Mouse (Mus musculus) spleen, adult 2 months (tissue): ENCODE data around the gene Tpst2. TPM values are rescaled to one million over a fixed set of nuclear protein-coding genes. Genes with fewer than 3 reads are reported as not detected.

Source experiments
- DNase-seq, 2 experiments: peaks; one replicate each; pipeline versions ENCODE4 v3.0.0 to v3.0.0-alpha.2; 2012 to 2021; ENCODE audit warnings: low spot score in 2 of 2, low read depth in 1 of 2
- H3K27ac ChIP-seq: fragments of 200-500 bp; 2 replicates; pipeline ENCODE4 v1.5.1; 2012; ENCODE audit warnings: low read length, inconsistent platforms; ENCODE audit not compliant: insufficient read depth
- H3K27me3 ChIP-seq: fragments of 200-500 bp; 2 replicates; pipeline ENCODE4 v1.6.1; 2012; ENCODE audit warnings: mild to moderate bottlenecking, moderate library complexity, low read length, inconsistent platforms; ENCODE audit not compliant: control insufficient read depth, insufficient read depth
- H3K36me3 ChIP-seq: fragments of 200-500 bp; 2 replicates; pipeline ENCODE4 v1.6.1; 2012; ENCODE audit warnings: mild to moderate bottlenecking, low read length, inconsistent platforms; ENCODE audit not compliant: control insufficient read depth, insufficient read depth
- H3K4me1 ChIP-seq: fragments of 200-500 bp; 2 replicates; pipeline ENCODE4 v1.6.1; 2011; ENCODE audit warnings: inconsistent platforms; ENCODE audit not compliant: control insufficient read depth, insufficient read depth, insufficient read length
- H3K4me3 ChIP-seq: fragments of 200-500 bp; 2 replicates; pipeline ENCODE4 v1.5.1; 2011; ENCODE audit warnings: mild to moderate bottlenecking, inconsistent platforms; ENCODE audit not compliant: insufficient read depth, insufficient read length; ENCODE audit errors: extremely low read depth
- CTCF ChIP-seq: fragments of 200-500 bp; IDR thresholded peaks from 2 replicates; pipeline ENCODE4 v1.5.1; 2011; ENCODE audit warnings: mild to moderate bottlenecking, inconsistent platforms; ENCODE audit not compliant: insufficient read depth, insufficient read length, insufficient replicate concordance; ENCODE audit errors: extremely low read depth
- POLR2A ChIP-seq: fragments of 200-500 bp; IDR thresholded peaks from 2 replicates; pipeline ENCODE4 v1.6.1; 2011; ENCODE audit warnings: low read depth, low read length, inconsistent platforms
- WGBS: fragments of 180-500 bp; shearing (Covaris S2); methylation state at CpG from one replicate; pipeline ENCODE4 v1.1.7; 2018; 5-methylcytosine and 5-hydroxymethylcytosine counted together
- polyA plus RNA-seq: library from polyadenylated mRNA; depleted of rRNA; stranded (reverse); fragments of >200 nt; gene quantifications from 2 replicates; pipeline ENCODE4 v1.2.3, GENCODE M21; 2012

Gene Tpst2
- polyA plus RNA-seq, 1 experiment, result 102 TPM

DNA sequence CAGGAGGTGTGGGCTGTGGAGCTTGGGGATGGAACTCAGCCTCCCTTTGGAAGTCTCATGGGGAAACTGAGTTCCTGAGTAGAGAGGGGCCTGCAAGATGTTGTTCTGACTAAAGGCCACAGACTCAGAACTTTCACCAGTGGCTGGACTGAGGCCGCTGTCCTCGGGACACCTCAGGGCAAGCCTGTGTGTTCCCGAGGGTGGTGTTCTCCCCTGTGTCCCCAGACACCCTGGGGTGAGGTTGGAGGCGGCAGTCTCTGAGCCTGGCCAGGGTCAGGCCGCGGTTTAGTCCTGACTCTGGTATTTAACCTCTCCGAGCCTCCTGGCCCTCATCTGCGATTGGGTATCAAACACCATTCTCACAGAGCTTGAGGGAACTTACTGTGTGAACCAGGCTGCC lies 19.1 kb downstream of the Tpst2 start:
- H3K36me3 ChIP-seq, result no peaks in the 10 kb centered on the region
- H3K4me3 ChIP-seq, result no peak overlapping the region
- 86% methylated on average over 8 of the region's 8 CpGs for WGBS
- H3K27ac ChIP-seq, result no peak overlapping the region
- H3K4me1 ChIP-seq, result peaks cover 68% of the 10 kb centered on the region
- TF ChIP-seq POLR2A, result no peak
- no peak for TF ChIP-seq CTCF
- no peaks in the 10 kb centered on the region for H3K27me3 ChIP-seq
- DNase-seq, result no peak

DNA sequence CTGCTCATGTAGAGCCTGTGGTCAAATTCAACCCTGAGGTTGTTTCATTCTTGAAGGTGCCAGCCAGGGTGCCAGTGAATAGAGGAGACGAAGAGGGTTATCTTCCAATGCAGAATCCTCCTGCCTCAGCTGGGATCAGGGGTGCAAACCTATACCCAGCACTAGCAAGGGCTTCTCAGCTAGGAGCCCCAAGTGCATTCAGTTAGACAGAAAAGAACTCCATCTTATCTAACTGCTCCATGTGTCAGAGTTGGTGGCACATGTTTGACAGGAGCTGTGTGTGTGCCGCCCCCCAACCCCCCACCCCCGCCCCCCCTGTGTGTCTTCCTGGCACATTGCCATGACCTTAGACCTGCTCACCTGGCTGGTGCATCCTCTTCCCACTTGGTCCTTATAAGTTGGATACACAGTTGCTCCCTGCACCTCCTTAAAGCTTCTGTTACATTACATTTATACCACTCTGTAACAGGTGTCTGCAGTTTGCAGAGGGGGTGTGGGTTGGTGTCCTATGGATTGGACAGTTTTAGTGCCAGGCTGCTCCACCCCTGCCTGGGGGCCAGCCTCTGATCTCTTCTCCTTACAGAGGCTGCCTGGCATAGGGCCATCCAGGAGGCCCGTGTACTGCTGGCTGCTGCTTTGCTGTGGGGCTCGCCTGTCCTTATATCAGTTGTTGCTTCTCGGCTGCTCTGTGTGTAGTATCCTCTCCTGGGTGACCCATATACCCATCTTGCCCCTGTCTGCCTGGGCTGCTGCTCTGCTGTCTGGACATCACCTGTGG lies 20.1 kb downstream of the Tpst2 start:
- TF ChIP-seq POLR2A, result no peak
- no peak for TF ChIP-seq CTCF
- H3K4me3 ChIP-seq, result no peak overlapping the region

DNA sequence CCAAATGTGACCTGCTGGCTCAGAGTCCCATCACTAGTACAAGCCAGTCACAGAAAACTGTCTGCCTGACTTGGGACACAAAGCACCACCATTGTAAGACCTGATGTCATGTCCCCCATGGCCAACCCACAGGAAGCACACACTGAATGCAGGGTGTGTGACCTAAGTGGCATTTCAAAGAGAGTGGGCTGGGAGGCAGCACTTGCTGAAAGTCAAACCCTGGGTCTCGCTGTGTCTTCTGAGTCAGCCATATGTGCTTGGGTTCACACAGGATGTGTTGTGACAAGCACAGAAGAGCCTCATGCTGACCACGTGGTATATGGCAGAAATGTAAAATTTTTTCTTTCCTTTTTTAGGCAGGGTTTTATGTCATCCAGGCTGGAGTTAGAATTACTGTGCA lies 20.8 kb downstream of the Tpst2 start:
- Histone ChIP-seq H3K27me3 (no peaks in the 10 kb centered on the region), H3K36me3 (no peaks in the 10 kb centered on the region), H3K27ac (peak overlapping the region; percentile 65), H3K4me3 (no peak overlapping the region), H3K4me1 (peaks cover 59% of the 10 kb centered on the region)
- peak in 1 of 2 experiments; percentile 51 for DNase-seq
- no peak for TF ChIP-seq POLR2A
- TF ChIP-seq CTCF, result no peak
- 15% methylated on average over 2 of the region's 2 CpGs for WGBS

More for the DNA sequence above, 20.1 kb downstream of the Tpst2 start:
- Histone ChIP-seq H3K27ac (peak overlapping the region; percentile 65), H3K4me1 (peaks cover 65% of the 10 kb centered on the region), H3K27me3 (no peaks in the 10 kb centered on the region), H3K36me3 (no peaks in the 10 kb centered on the region)
- 37% methylated on average over 6 of the region's 6 CpGs for WGBS
- no peak for DNase-seq

DNA sequence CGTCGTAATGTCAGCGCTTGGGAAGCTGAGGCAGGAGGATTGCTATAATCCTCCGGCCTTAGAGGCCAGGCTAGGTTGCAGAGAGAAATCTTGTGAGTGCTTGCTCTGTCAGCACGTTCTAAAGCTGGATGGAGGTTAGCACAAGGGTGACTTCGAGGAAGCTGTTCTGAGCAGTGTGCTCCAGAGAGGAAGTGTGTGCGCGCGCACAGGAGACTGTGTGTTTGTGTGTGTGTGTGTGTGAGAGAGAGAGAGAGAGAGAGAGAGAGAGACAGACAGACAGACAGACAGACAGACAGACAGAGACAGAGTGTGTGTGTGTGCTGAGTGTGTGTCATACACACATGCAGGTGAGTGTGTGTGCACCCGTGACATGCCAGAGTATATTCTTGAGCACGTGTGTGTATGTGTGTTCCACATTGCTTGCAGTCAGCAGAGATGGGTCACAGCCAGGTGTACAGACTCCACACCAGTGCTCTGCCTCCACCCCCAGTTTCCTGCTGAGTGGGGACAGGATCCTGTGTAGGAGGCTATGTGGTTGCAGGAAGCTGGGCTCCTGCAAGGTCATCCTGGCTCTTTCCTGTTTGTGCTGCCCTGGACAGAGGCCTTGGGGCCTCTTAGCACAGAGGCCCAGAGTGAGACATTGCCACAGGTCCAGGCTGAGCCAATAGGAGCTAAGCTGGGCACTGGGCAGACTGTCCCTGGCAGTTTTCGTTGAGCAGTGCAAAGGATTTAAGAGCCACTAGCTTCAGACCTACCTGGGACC lies 21.9 kb downstream of the Tpst2 start:
- WGBS, result 35% methylated on average over 12 of the region's 12 CpGs

DNA sequence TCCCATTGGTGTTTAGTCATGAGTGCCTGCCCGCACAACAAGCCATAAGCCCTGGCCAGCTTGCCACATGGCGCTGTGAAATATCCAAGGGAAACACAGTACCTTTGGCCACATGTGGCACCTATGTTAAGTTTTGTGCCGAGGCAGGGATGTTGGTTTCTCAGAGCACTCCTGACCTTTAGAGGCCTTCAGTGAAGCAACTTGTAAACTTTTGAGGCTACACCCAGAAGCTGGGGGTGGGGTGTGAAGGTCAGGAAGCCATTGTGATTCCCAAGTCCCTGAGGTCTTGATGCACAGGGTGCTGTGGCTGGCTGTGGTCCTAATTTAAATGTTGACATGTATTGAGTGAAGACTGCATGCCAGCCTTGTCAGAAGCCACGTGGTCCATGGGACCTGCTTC lies 22.9 kb downstream of the Tpst2 start:
- 83% methylated on average over 4 of the region's 4 CpGs for WGBS
- Histone ChIP-seq H3K27ac (peak overlapping the region; percentile 35), H3K4me3 (no peak overlapping the region), H3K4me1 (peaks cover 50% of the 10 kb centered on the region), H3K27me3 (no peaks in the 10 kb centered on the region), H3K36me3 (no peaks in the 10 kb centered on the region)
- TF ChIP-seq CTCF (no peak), POLR2A (no peak)
- DNase-seq, result no peak

More for the DNA sequence above, 21.9 kb downstream of the Tpst2 start:
- Histone ChIP-seq H3K27ac (peak overlapping the region; percentile 35), H3K27me3 (no peaks in the 10 kb centered on the region), H3K36me3 (no peaks in the 10 kb centered on the region), H3K4me3 (no peak overlapping the region), H3K4me1 (peaks cover 50% of the 10 kb centered on the region)
- no peak for TF ChIP-seq POLR2A
- no peak for DNase-seq

DNA sequence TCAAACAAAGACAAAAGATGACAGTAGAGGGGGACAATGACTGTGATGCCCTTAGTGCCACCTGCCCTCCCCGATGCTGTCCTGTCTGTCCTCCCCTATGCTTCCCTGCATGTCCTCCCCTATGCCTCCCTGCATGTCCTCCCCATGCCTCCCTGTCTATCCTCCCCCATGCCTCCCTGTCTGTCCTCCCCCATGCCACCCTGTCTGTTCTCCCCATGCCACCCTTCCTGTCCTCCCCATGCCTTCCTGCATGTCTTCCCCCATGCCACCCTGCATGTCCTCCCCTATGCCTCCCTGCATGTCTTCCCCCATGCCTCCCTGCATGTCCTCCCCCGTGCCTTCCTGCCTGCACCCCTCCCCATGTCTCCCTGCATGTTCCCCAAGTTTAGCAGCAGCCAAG lies 23.6 kb downstream of the Tpst2 start:
- Histone ChIP-seq H3K36me3 (peaks cover 3% of the 10 kb centered on the region; the same call in 1 of the 2 replicates), H3K4me1 (peaks cover 45% of the 10 kb centered on the region), H3K27ac (no peak overlapping the region), H3K4me3 (no peak overlapping the region), H3K27me3 (no peaks in the 10 kb centered on the region)
- WGBS, result 61% methylated on average over 2 of the region's 2 CpGs
- no peak for DNase-seq
- TF ChIP-seq POLR2A (no peak), CTCF (no peak)

DNA sequence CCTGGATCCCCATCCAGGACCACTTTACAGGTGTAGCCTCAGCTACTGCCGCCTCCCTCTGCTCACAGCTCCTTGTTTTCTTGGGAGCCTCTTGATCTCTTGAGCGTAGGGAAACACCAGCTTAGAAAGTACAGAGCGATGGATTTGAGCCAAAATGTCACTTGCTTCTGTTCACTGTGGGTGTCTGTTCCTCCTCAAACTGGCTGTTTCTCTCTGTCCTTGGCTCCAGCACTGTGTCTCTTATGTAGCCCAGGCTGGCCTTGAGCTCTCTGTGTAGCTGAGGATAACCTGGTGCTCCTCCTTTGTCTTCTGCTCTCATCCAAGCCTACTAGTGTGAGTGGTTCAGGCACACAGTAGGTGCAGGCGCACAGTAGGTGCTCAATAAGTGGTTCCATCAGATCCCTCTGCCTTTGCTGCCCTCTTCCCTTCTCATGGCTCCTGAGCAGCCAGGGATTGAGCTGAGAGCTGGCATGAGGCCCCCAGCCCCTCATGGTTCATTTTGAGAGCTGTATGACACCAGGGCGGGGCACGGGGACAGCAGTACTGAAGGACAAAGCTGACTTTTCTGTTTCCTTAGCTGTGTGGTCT lies 24.3 kb downstream of the Tpst2 start:
- Histone ChIP-seq H3K4me3 (no peak overlapping the region), H3K27me3 (no peaks in the 10 kb centered on the region), H3K36me3 (peaks cover 6% of the 10 kb centered on the region; the same call in 1 of the 2 replicates), H3K27ac (peak overlapping the region; percentile 37; the same call in 1 of the 2 replicates), H3K4me1 (peaks cover 43% of the 10 kb centered on the region)
- TF ChIP-seq POLR2A, result no peak
- TF ChIP-seq CTCF, result no peak
- no peak for DNase-seq
- 83% methylated on average over 6 of the region's 6 CpGs for WGBS
